Comparison of ENCODE assay signal across 1 mouse cellular context in the genomic region with DNA sequence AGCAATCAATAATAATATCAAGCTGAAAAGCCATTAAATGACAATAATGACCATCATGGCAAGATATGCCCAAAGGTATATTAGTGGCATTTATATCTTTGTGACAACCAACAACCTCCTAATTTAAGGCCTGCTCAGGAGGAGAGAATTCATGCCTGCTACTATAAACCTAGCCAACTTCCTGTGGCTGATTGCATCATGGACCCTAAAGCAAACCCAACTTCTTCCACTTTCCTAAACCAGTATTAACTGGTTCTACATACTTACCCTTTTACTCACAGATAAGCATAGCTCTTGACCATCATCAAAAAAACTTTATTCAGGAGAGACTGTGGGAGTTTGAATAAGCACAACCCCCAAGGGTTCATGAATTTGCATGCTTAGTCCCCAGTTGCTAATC. TPM values are rescaled to one million over a fixed set of nuclear protein-coding genes. Genes with fewer than 3 reads are reported as not detected.
"Had no signal": no experiment of that assay in that cellular context is flagged by ENCODE, and none has a peak within 500 bp of the region (broad histone marks: within the 10 kb centered on the region; RNA-seq: fewer than 3 reads in every experiment).

No protein-coding gene starts in this region.

RNA-seq across cellular contexts. Expression of gene Gsdmc3, which starts 2.2 kb away (rescaled TPM):
- total RNA-seq: neutrophil, adult 5-6 weeks had no signal

RNA-seq across cellular contexts. Expression of gene Gsdmc2, which starts 31.2 kb away (rescaled TPM):
- total RNA-seq: neutrophil, adult 5-6 weeks had no signal

RNA-seq across cellular contexts. Expression of gene Gsdmc4, which starts 35.9 kb away (rescaled TPM):
- total RNA-seq: neutrophil, adult 5-6 weeks had no signal
